Mouse (Mus musculus) neural tube, embryonic 10.5 days (tissue): ENCODE results near the gene Zc3h6.

Experiments
- DNase-seq: peaks from one replicate; pipeline ENCODE4 v3.0.0-alpha.2; 2017; ENCODE audit warnings: low spot score; ENCODE audit errors: extremely low spot score

The Zc3h6 gene

GRCm38 (mm10) chr2:129024820-129025219 is 57.6 kb downstream of the Zc3h6 start:
- DNase-seq: no peak

GRCm38 (mm10) chr2:129035381-129035780 is 68.2 kb downstream of the Zc3h6 start:
- DNase-seq: no peak

GRCm38 (mm10) chr2:129038426-129038936 is 71.3 kb downstream of the Zc3h6 start:
- no peak for DNase-seq

GRCm38 (mm10) chr2:129038937-129039631 is 71.9 kb downstream of the Zc3h6 start:
- DNase-seq: peak; percentile 69

DNA sequence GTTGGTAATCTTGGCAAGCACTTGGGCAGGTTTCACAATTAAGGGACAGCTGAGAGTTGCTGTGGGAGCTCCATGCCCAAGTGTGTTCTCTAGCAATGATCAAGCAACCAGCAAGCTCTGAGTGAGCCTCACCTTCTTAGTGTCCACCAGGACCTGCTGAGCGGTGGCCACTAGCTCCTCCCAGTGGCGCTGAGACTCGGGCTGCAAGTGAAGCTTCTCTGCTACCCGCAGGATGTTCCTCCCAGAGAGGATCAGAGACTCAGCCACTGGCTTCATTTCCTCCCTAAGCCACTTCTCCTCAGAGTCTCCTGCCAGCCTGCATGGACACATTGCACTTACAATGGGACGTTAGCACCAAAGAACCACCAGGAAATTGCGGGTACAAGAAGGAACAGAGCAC is 73.4 kb downstream of the Zc3h6 start:
- DNase-seq: no peak

DNA sequence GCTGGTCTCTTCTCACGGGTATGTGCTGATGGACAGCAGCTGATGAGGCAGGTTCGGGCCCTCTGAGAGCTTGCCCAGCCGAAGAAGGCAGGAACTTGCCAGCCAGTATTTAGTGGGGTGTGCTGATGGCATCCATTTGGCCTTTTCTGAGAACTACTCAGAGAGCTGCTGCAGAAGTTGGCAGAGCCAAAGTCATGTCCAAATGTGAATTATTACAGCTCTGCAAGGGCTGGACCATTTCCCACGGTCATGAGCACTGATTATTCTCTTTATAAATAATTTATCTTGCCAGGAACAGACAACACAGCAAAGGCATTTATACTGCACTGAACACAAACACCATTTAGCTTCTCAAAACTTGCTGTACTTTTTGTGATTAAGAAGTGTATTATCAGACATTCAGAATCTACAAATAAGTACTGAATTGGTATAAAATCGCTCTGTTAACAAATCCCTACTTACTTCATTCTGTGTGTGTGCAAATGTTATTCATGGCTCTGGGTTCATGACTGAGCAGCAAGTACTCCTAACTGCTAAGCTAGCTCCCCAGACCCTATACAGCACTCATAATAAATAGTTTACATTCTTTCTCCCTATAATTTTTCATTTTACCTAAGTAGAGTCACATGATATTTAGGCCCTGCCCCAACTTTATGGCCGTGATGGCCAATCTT is 79.1 kb downstream of the Zc3h6 start:
- DNase-seq: no peak

GRCm38 (mm10) chr2:129046846-129047196 is 79.6 kb downstream of the Zc3h6 start:
- no peak for DNase-seq

DNA sequence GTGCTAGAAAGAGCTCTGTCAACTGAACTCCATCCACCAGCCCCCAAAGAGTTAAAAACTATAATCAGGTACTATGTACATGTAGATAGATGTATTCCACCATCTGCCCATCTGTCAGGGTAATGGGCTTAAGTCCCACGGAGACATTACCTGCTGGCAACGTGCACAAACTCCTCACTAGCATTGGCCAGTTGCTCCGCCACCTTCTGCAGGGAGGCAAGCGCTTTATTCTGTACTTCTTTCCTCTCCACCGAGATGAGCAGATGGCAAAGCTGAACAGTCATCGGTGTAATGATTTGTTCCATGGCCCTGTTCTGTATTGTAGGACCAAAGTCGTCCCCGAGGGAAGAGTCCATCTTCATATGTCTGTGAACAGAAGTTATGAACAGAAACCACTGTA is 80.6 kb downstream of the Zc3h6 start, which contains the start of gene Vinac1:
Vinac1 (minus strand) TSS at position 362 of the 400 bp plus-strand sequence.
- DNase-seq: no peak

- no peak for DNase-seq
Measured at GRCm38 (mm10) chr2:129052451-129052983, 85.3 kb downstream of the Zc3h6 start.

GRCm38 (mm10) chr2:129055741-129056140 is 88.5 kb downstream of the Zc3h6 start:
- DNase-seq: no peak

GRCm38 (mm10) chr2:129056597-129056996 is 89.4 kb downstream of the Zc3h6 start:
- no peak for DNase-seq

DNA sequence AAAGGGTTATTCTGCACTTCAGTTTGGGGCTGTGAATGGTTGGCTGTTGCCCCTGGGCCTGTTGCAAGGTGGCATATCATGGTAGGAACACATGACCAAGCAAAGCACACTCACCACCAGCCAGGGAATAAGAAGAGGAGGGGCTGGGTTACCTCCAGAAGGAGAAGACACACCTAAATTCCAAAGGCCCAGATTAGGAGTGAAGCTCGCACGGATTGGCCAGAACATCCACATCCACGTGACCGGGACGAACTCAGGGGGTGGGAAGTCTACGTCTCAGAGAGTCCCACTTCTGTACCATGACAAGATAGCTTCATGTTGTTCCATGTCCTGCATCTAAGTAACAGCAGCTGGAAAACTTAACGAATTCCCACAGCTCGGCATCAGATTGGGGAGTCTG is 90.1 kb downstream of the Zc3h6 start:
- DNase-seq: no peak

GRCm38 (mm10) chr2:129057920-129058361 is 90.7 kb downstream of the Zc3h6 start:
- no peak for DNase-seq

GRCm38 (mm10) chr2:129061456-129062059 is 94.4 kb downstream of the Zc3h6 start:
- DNase-seq: no peak

GRCm38 (mm10) chr2:129065437-129066282 is 98.5 kb downstream of the Zc3h6 start, which contains the start of gene Ttl:
TSS of gene Ttl (plus strand) at chr2:129065942.
- peak; percentile 83 for DNase-seq

GRCm38 (mm10) chr2:129066326-129066725 is 99.1 kb downstream of the Zc3h6 start:
- peak; percentile 71 for DNase-seq
